Mouse (Mus musculus): Measurements from ENCODE around the gene Ggact.

The Ggact gene

DNA sequence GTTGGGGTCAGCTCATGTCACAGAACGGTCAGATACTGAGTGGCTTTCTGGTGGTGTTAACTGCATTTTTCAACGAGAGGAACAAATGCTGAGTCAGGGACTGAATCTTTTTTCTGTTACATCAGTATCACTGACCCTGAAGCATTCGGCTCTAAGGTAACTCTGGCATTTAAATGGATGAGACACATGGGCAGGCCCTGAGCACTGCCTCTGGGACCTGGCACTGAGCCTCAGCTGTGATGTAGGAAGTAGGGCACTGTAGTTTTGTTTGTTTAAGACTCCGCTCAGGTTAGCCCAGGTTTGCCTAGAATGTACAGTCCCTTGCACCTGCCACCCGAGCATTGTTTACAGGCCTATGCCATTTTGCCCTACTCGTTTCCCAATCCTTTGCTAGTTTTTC is 43.7 kb downstream of the Ggact start:
- no peak for DNase-seq (ENCODE audit: low read depth, low spot score)

- no peak for DNase-seq (ENCODE audit: low read depth, low spot score)
Measured at GRCm38 (mm10) chr14:122867531-122868285, 45.8 kb downstream of the Ggact start.

GRCm38 (mm10) chr14:122865462-122866129 is 48.0 kb downstream of the Ggact start:
- no peak for DNase-seq (ENCODE audit: low read depth, low spot score)

GRCm38 (mm10) chr14:122862623-122863022 is 50.9 kb downstream of the Ggact start:
- no peak for DNase-seq (ENCODE audit: low read depth, low spot score)

GRCm38 (mm10) chr14:122859792-122860191 is 53.8 kb downstream of the Ggact start:
- DNase-seq (ENCODE audit: low read depth, low spot score), result no peak

DNA sequence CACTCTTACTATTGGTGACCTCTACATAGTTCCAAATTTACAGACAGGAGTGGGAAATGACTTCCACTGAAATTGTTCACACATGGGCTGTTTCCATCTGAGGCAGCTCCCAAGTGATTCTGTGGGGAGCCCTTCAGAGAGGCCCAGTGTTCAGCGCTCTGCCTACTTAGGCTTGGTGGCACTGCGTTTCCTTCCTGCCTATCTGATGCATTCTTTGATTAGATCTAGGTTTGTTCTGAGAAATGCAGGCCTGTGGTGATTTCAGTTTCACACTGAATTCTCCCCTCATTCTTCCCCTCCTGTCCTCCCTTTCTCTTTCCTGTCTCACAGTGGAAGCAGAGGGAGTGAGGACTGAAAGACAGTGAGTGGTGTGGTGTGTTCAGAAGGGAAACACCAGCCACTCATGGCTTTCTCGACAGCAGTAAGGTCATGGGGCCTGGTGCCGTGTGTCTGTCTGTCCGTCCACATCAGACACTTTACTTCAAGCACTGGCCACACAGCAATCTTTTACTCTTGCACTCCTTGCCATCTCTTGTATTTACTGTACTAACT is 61.0 kb downstream of the Ggact start:
- no peak for DNase-seq (ENCODE audit: low read depth, low spot score)

DNA sequence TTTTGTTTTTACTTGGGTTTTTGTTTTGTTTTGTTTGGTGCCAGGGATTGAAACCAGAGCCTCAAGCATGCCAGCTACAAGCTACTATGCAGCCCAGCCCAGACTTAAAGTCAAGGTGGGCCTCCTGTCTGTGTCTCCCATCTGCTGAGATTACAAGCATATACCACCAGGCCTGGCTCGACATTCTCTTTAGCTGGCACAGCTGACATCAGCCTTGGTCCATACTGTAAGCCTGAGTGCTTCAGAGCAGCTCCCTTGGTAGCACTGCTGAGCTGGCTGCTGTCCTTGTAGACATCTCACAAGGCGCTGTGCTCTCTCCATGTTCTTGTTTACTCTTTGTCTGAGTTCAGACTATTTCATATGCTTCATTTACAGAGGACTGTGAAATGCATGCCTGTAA is 76.5 kb downstream of the Ggact start:
- DNase-seq (ENCODE audit: low read depth, low spot score), result no peak

- no peak for DNase-seq (ENCODE audit: low read depth, low spot score)
Measured at GRCm38 (mm10) chr14:122836221-122836620, 77.3 kb downstream of the Ggact start.

- no peak for DNase-seq (ENCODE audit: low read depth, low spot score)
Measured at GRCm38 (mm10) chr14:122835487-122836190, 77.9 kb downstream of the Ggact start.

DNA sequence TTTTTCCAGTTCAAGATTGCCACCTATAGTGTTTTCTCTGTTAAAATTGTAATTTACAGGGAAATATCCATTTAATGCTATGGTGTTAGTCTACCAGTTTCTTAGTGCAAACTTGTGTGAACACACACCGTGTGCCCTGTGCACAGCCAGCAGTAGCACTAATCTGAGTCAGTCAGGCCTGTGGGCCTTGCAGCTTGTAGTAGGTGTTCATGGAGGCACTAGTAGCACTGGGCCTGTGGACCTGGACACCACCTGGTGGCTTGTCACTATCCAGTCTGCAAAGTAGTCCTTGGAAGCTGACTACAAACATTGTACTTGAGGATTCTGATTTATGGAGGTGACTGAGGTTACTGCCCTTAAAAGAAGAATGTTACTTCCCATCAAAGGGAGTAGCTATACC is 78.8 kb downstream of the Ggact start:
- DNase-seq (ENCODE audit: low read depth, low spot score), result no peak

- DNase-seq (ENCODE audit: low read depth, low spot score), result no peak
Measured at GRCm38 (mm10) chr14:122833666-122834065, 79.9 kb downstream of the Ggact start.

- DNase-seq (ENCODE audit: low read depth, low spot score), result no peak
Measured at GRCm38 (mm10) chr14:122830433-122830832, 83.1 kb downstream of the Ggact start.

DNA sequence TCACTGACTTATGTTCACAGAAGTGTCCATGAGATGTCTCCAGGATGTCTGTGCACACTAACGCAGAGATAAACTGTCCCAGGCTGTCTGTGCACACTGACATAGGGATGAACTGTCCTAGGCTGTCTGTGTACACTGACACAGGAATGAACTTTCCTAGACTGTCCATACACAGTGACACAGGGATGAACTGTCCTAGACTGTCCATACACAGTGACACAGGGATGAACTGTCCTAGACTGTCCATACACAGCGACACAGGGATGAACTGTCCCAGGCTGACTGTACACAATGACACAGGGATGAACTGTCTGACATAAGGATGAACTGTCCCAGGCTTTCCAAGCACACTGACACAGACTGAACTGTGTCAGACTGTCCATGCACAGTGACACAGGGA is 88.1 kb downstream of the Ggact start:
- no peak for DNase-seq (ENCODE audit: low read depth, low spot score)

- DNase-seq (ENCODE audit: low read depth, low spot score), result no peak
Measured at GRCm38 (mm10) chr14:122823791-122824190, 89.8 kb downstream of the Ggact start.

GRCm38 (mm10) chr14:122821002-122821401 is 92.6 kb downstream of the Ggact start:
- DNase-seq (ENCODE audit: low read depth, low spot score), result no peak

DNA sequence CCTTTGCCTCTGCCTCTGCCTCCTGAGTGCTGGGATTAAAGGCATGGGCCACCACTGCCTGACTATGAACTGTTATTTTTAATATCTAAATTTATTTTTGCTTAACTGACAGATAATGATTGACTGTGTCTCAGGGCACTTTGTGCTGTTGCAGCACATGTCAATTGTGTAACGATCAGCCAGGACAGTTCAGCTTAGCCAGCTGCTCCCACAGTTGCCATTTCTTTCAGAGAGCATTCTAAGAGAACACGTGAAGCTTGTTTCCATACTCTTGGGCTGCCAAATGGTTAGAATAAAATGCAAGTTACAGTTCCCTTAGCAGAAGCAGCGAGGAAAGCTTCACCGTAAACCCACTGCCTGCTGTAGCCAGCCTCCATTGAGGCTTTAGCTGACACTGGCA is 113.3 kb downstream of the Ggact start:
- DNase-seq (ENCODE audit: low read depth, low spot score), result no peak

- no peak for DNase-seq (ENCODE audit: low read depth, low spot score)
Measured at GRCm38 (mm10) chr14:122793368-122793767, 120.2 kb downstream of the Ggact start.

- DNase-seq (ENCODE audit: low read depth, low spot score), result no peak
Measured at GRCm38 (mm10) chr14:122790111-122790510, 123.4 kb downstream of the Ggact start.

DNA sequence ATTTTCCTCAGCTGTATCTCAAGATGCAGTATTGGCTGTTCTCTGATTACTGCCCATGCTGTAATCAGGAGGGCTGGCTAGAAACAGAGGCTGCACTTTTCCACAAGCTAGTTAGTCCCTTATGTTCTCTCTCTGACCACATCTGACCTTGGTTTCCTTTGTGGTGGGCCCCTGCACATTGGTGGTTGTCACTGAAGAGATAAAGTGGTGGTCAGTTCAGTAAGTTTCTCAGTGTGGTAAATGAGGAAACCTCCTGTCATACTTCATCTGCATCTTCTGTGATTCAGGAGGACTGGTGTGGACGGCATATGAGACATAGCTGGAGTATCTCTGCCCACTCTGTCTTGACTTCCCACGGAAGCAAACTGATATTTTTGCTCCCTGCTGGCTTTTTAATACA is 125.4 kb downstream of the Ggact start:
- DNase-seq (ENCODE audit: low read depth, low spot score), result no peak

DNA sequence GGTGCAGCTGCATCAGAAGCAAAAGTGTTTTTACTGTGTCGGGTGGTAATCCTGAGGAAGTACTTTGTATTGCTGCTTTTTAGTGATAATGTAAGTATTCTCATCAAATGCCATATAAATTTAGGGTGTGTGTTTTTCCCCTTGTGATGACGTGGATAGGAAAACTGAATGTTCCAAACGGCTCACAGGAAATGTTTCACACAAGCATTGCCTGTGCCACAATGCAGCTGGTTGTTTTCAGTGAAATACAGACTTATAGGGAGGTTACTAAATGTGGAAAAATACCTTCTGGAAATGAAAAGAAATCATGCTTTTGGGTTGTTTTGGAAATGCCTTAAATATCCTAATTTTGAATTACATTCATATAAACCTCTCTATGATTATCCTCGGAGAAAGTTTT is 128.9 kb downstream of the Ggact start:
- DNase-seq (ENCODE audit: low read depth, low spot score), result no peak

GRCm38 (mm10) chr14:122766448-122766847 is 147.1 kb downstream of the Ggact start:
- DNase-seq (ENCODE audit: low read depth, low spot score), result no peak

Data from retina, adult 2 months (tissue).